Mouse (Mus musculus) lung, embryonic 16.5 days (tissue): ENCODE results near the gene Slc5a11. TPM values are rescaled to one million over a fixed set of nuclear protein-coding genes. Genes with fewer than 3 reads are reported as not detected.

Experiments
- ATAC-seq: fragments of 200-750 bp; cut with Nextera tagmentation; 2 replicates; pipeline ENCODE4 v1.8.0; 2017; ENCODE audit warnings: low read depth, mild to moderate bottlenecking, moderate library complexity
- H3K27ac ChIP-seq: fragments of 300-500 bp; sonication (generic); 2 replicates; pipeline ENCODE4 v1.5.1; 2014; ENCODE audit warnings: mild to moderate bottlenecking, control low read depth, low read length
- H3K27me3 ChIP-seq: fragments of 300-500 bp; sonication (generic); 2 replicates; pipeline ENCODE4 v1.6.1; 2014; ENCODE audit warnings: low read depth, low read length, mixed read lengths; ENCODE audit not compliant: control insufficient read depth, insufficient read depth
- H3K36me3 ChIP-seq: fragments of 300-500 bp; sonication (generic); 2 replicates; pipeline ENCODE4 v1.6.1; 2014; ENCODE audit warnings: low read length; ENCODE audit not compliant: control insufficient read depth, insufficient read depth
- H3K4me1 ChIP-seq: fragments of 300-500 bp; sonication (generic); replicated peaks from 2 replicates; pipeline ENCODE4 v1.6.1; 2014; ENCODE audit warnings: low read length, mixed read lengths; ENCODE audit not compliant: control insufficient read depth, insufficient read depth
- H3K4me2 ChIP-seq: fragments of 300-500 bp; sonication (generic); 2 replicates; pipeline ENCODE4 v1.6.1; 2014; ENCODE audit warnings: low read depth, low read length, control low read depth
- H3K4me3 ChIP-seq: fragments of 300-500 bp; sonication (generic); 2 replicates; pipeline ENCODE4 v1.5.1; 2014; ENCODE audit warnings: mild to moderate bottlenecking, low read length, control low read depth
- H3K9ac ChIP-seq: fragments of 300-500 bp; sonication (generic); 2 replicates; pipeline ENCODE4 v1.6.1; 2014; ENCODE audit warnings: low read length, control low read depth
- H3K9me3 ChIP-seq: fragments of 300-500 bp; sonication (generic); 2 replicates; pipeline ENCODE4 v1.6.1; 2016; ENCODE audit warnings: low read length; ENCODE audit not compliant: control insufficient read depth
- WGBS: fragments of 180-500 bp; shearing (Covaris S2); extraction: QIAGEN DNeasy Blood & Tissue Kit; methylation state at CpG from one replicate; pipeline ENCODE4 v1.1.7; 2014; 5-methylcytosine and 5-hydroxymethylcytosine counted together
- polyA plus RNA-seq: library from polyadenylated mRNA; unstranded; fragments of >200 nt; fragmentation: Nextera tagmentation; extraction: Ambion mirVana; gene quantifications from 2 replicates; pipeline ENCODE4 v1.2.1, GENCODE M21; 2015

Slc5a11 gene
- polyA plus RNA-seq, 1 experiment from 2014 or later = 0.28 TPM

DNA sequence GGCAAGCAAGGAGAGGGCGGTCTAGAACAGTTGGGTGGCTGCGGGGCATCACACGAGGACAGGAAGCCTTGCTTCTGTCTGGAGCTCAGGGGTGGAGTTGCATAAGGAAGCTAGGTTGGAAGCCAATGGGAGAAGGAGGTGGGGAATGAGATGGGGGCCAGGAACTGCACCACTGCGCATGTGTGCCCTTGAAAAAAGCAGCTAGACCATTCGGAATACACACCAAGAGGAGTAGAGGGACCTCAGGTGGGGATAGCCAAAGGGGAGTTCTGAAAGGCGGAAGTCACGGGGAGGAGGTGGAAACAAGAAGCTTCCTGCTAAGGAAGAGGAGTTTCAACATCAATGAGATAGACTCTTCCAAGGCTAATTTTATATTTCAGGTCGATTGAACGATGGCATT lies 13.9 kb upstream of the Slc5a11 start:
- Histone ChIP-seq H3K4me1 (no peaks in the 10 kb centered on the region), H3K9me3 (no peaks in the 10 kb centered on the region), H3K4me3 (no peak overlapping the region), H3K36me3 (0 out of 2 replicates have a peak, but pooled peaks cover 2% of the 10 kb centered on the region), H3K27me3 (no peaks in the 10 kb centered on the region), H3K9ac (no peak overlapping the region), H3K27ac (no peak overlapping the region), H3K4me2 (no peak overlapping the region)
- 71% methylated on average over 9 of the region's 9 CpGs for WGBS
- ATAC-seq = no peak

DNA sequence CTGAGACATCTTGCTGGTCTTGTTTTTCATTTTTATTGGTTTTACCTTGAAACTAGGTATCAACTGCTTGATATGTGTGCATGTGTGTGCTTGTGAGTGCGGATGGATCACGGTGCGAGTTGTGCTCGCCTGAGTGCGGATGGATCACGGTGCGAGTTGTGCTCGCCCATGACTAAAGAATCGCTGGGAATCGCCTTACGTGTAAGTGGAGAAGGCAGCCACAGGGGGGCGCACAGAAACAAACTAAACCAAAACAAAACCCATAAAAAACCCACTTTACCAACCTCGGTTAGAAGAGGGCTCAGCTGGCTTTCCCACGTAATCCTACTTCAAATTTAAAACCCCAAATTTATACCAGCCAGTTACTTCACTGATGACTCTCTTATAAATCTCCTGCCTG lies 9.3 kb upstream of the Slc5a11 start:
- H3K4me3 ChIP-seq = no peak overlapping the region
- no peak overlapping the region for H3K9ac ChIP-seq
- no peaks in the 10 kb centered on the region for H3K27me3 ChIP-seq
- no peak overlapping the region for H3K4me2 ChIP-seq
- H3K27ac ChIP-seq = no peak overlapping the region
- no peaks in the 10 kb centered on the region for H3K9me3 ChIP-seq
- no peaks in the 10 kb centered on the region for H3K4me1 ChIP-seq
- 28% methylated on average over 14 of the region's 14 CpGs for WGBS
- ATAC-seq = no peak
- no peaks in the 10 kb centered on the region for H3K36me3 ChIP-seq

DNA sequence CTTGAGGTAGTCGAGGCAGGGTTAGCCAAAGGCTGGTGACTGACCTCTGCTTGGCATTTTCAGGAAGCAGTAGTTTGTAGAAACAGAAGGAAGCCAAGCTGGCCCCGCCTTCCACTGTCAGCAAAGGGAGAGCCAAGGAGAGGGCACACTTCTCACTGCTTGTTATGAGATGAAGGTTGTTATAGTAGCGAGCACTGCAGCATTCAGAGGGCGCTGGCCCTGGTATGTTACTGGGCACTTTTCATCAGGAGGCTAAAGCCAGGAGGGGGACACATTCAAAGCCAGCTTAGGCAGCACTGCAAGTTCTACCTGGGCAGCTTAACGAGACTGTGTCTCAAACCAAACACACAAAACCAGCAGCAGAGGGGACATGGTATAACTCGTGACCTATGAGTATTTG lies 7.0 kb upstream of the Slc5a11 start:
- Histone ChIP-seq H3K4me3 (no peak overlapping the region), H3K36me3 (no peaks in the 10 kb centered on the region), H3K4me1 (no peaks in the 10 kb centered on the region), H3K27ac (no peak overlapping the region), H3K9me3 (no peaks in the 10 kb centered on the region), H3K4me2 (no peak overlapping the region), H3K27me3 (no peaks in the 10 kb centered on the region), H3K9ac (no peak overlapping the region)
- no peak for ATAC-seq
- 57% methylated on average over 6 of the region's 6 CpGs for WGBS

DNA sequence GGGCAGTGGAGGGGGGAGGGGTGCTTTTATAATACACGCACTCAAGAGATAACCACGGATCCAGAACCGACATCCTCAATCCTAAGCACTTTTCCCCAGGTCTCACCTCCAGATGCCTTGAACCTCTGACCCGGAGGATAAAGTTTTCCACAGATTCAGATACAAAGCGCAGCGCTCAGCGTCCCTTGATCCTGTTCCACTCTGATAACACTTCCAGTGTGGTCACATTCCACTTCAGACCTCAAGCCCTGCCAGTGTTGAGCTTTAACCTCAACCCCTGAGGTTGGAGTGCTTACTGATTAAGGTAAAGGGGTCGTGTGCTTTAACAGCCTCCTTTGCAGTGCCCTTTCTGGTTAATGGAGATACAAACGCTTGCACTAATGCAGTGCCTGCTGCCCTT lies 4.7 kb upstream of the Slc5a11 start:
- Histone ChIP-seq H3K9me3 (no peaks in the 10 kb centered on the region), H3K4me3 (no peak overlapping the region), H3K4me1 (peaks cover 4% of the 10 kb centered on the region; the same call in 1 of the 2 replicates), H3K36me3 (no peaks in the 10 kb centered on the region), H3K27me3 (no peaks in the 10 kb centered on the region), H3K4me2 (no peak overlapping the region), H3K9ac (no peak overlapping the region), H3K27ac (no peak overlapping the region)
- no peak for ATAC-seq
- WGBS = 25% methylated on average over 9 of the region's 9 CpGs

DNA sequence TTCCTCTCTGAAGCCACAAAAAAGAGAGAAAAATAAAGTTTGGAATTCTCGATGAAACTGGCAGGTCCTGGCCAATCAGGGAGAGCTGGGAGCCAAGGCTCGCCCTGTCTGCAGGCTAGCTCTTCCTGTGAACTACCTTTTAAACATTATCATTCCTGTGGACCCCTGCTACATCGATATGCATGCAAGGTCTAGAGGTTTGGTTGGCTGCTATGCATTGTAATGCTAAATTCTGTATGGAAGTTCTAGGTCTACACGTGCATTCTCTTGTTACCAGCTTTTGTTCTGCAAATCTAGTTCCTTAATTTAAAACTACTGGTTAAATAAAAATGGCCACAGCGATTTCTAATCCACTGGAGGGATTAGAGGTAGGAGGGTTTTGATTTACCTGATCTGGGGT lies 3.1 kb upstream of the Slc5a11 start:
- H3K4me1 ChIP-seq = peaks cover 4% of the 10 kb centered on the region; the same call in 1 of the 2 replicates
- no peak overlapping the region for H3K27ac ChIP-seq
- no peaks in the 10 kb centered on the region for H3K36me3 ChIP-seq
- H3K4me2 ChIP-seq = no peak overlapping the region
- no peak overlapping the region for H3K9ac ChIP-seq
- H3K9me3 ChIP-seq = no peaks in the 10 kb centered on the region
- H3K27me3 ChIP-seq = no peaks in the 10 kb centered on the region
- no peak for ATAC-seq
- no peak overlapping the region for H3K4me3 ChIP-seq
- 59% methylated on average over 5 of the region's 5 CpGs for WGBS

DNA sequence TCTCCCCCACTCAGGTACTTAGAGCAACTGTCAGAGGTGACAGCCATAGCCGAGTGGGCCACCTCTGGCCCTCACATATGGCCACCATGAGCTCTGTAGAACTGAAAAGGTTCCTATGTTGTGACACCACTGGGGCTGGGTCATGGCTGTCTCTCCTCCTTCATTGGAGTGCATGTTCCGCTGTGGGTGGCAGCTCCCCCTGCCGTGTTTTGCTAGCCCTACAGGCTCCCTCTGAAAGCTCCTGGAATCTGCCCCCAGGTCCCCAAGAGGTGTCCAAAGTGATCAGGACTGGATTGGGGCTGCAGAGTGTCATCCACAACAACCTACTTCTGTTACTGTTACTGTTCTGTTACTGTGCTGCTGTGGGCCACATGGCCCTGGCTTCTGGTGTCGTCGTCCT lies 2.3 kb upstream of the Slc5a11 start:
- Histone ChIP-seq H3K27ac (no peak overlapping the region), H3K27me3 (no peaks in the 10 kb centered on the region), H3K4me3 (no peak overlapping the region), H3K9ac (no peak overlapping the region), H3K4me2 (no peak overlapping the region), H3K9me3 (no peaks in the 10 kb centered on the region), H3K36me3 (no peaks in the 10 kb centered on the region), H3K4me1 (peaks cover 4% of the 10 kb centered on the region; the same call in 1 of the 2 replicates)
- ATAC-seq = no peak
- WGBS = 77% methylated on average over 5 of the region's 5 CpGs

DNA sequence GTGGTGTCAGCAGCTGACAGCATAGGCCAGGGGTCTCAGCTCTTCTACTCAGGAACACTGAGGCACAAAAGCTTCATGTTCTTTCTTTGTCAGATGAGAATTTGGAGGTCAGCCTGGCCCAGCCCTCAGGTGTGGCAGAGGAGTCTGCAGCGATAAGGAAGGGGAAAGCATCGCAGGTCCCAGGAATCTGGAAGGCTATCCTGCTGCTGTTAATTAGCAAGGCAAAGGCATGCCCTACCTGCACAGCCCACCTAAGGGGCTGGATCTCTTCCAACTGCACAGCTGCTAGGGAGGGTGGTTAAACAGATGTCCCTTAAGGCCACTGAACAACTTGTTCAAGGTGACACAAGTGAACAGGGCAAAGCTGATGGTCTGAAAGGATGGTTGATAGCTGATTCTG lies 558 bp downstream of the Slc5a11 start:
- Histone ChIP-seq H3K4me1 (peaks cover 4% of the 10 kb centered on the region; the same call in 1 of the 2 replicates), H3K4me2 (no peak overlapping the region), H3K4me3 (no peak overlapping the region), H3K9ac (no peak overlapping the region), H3K27ac (no peak overlapping the region), H3K9me3 (no peaks in the 10 kb centered on the region), H3K27me3 (no peaks in the 10 kb centered on the region), H3K36me3 (no peaks in the 10 kb centered on the region)
- WGBS = 64% methylated on average over 2 of the region's 2 CpGs
- ATAC-seq = no peak

DNA sequence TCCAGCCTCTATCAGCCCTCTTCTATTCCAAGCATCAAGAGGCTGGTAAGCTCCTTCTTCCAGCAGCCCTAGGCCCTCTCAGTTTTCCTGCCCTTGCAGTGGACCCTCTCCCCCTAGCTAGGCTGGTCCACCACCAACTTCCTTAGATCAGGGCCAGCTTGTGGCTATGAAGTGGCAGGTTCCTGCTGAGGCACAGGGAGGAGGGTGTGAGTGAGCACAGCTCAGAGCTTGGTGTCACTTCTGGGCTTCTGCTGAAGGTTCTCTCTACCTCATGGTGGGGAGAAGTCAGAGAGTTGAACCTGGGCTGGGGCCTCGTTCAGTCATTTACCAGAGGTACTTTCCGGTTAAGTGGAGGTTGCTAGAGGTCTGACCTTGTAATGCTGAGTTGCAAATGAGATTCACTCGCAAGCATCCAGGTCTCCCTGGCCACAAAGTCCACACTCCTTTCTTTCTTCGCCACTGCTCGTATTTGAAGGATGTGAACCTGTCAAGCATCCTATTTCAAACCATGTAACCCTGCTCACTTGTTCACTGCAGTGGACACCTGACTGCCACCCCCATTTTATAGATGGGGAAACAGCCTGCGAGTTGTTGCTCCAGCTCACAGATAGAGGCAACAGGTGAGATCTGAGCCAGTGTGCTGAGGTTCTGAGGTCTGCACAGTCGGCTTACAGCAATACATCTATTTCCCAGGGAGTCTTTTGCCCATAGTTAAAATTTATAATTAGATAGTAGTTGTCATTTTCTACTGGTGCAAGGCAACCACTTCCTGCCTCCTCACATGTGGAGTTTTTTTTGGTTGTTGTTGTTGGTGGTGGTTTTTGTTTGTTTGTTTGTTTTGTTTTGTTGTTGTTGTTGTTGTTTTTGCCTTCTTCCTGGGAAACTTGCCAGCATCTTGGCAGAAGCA lies 3.1 kb downstream of the Slc5a11 start:
- no peak overlapping the region for H3K27ac ChIP-seq
- no peaks in the 10 kb centered on the region for H3K36me3 ChIP-seq
- H3K9ac ChIP-seq = no peak overlapping the region
- peaks cover 4% of the 10 kb centered on the region; the same call in 1 of the 2 replicates for H3K4me1 ChIP-seq
- no peaks in the 10 kb centered on the region for H3K9me3 ChIP-seq
- ATAC-seq = no peak
- H3K4me2 ChIP-seq = no peak overlapping the region
- WGBS = 71% methylated on average over 7 of the region's 7 CpGs
- no peaks in the 10 kb centered on the region for H3K27me3 ChIP-seq
- no peak overlapping the region for H3K4me3 ChIP-seq

DNA sequence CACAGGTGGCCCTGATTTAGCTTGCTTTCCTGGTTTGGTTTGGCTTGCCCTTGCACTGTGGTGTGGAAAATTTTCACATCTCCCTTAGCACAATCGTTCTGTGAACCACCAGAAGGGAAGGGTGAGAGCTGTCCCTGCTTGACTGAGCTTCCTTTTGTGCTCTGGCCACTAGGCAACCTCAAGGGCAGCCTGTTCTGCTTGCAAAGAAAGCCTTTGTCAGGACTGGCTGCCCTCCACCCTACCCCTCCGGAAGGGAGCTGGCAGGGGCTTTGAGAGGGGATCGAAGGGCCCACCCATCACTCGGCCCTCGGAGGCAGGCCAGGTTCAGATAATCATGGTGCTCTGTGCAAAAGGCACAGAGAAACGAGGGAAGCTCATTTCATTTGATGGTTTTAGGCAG lies 4.0 kb downstream of the Slc5a11 start:
- H3K4me3 ChIP-seq = no peak overlapping the region
- H3K9ac ChIP-seq = no peak overlapping the region
- H3K27ac ChIP-seq = no peak overlapping the region
- H3K36me3 ChIP-seq = no peaks in the 10 kb centered on the region
- WGBS = 48% methylated on average over 6 of the region's 6 CpGs
- H3K27me3 ChIP-seq = no peaks in the 10 kb centered on the region
- H3K4me1 ChIP-seq = peaks cover 4% of the 10 kb centered on the region; the same call in 1 of the 2 replicates
- ATAC-seq = no peak
- no peaks in the 10 kb centered on the region for H3K9me3 ChIP-seq
- H3K4me2 ChIP-seq = no peak overlapping the region
